Mouse (Mus musculus): ENCODE results near the gene Tifab.

Tifab gene

GRCm38 (mm10) chr13:56139167-56139751 is 39.4 kb downstream of the Tifab start:
- DNase-seq (ENCODE audit: low spot score) = no peak

GRCm38 (mm10) chr13:56136200-56136599 is 42.5 kb downstream of the Tifab start, which contains the start of gene H2afy:
Gene H2afy (minus strand): TSS chr13:56136361.
- no peak for DNase-seq (ENCODE audit: low spot score)

GRCm38 (mm10) chr13:56135231-56136052 is 43.2 kb downstream of the Tifab start:
- peak; percentile 85 for DNase-seq (ENCODE audit: low spot score)

- DNase-seq (ENCODE audit: low spot score) = peak; percentile 35
Measured at GRCm38 (mm10) chr13:56134631-56135181, 44.0 kb downstream of the Tifab start.

GRCm38 (mm10) chr13:56134031-56134430 is 44.7 kb downstream of the Tifab start:
- no peak for DNase-seq (ENCODE audit: low spot score)

- DNase-seq (ENCODE audit: low spot score) = no peak
Measured at GRCm38 (mm10) chr13:56132941-56133340, 45.7 kb downstream of the Tifab start.

GRCm38 (mm10) chr13:56132326-56132936 is 46.3 kb downstream of the Tifab start:
- no peak for DNase-seq (ENCODE audit: low spot score)

- DNase-seq (ENCODE audit: low spot score) = no peak
Measured at GRCm38 (mm10) chr13:56130544-56130943, 48.1 kb downstream of the Tifab start.

GRCm38 (mm10) chr13:56129578-56129977 is 49.1 kb downstream of the Tifab start:
- no peak for DNase-seq (ENCODE audit: low spot score)

- no peak for DNase-seq (ENCODE audit: low spot score)
Measured at GRCm38 (mm10) chr13:56129014-56129413, 49.7 kb downstream of the Tifab start.

GRCm38 (mm10) chr13:56125632-56126031 is 53.1 kb downstream of the Tifab start:
- no peak for DNase-seq (ENCODE audit: low spot score)

All from yolk sac, embryonic 10.5 days (tissue).